ENCODE assay signal across 26 mouse cellular contexts in the genomic region with DNA sequence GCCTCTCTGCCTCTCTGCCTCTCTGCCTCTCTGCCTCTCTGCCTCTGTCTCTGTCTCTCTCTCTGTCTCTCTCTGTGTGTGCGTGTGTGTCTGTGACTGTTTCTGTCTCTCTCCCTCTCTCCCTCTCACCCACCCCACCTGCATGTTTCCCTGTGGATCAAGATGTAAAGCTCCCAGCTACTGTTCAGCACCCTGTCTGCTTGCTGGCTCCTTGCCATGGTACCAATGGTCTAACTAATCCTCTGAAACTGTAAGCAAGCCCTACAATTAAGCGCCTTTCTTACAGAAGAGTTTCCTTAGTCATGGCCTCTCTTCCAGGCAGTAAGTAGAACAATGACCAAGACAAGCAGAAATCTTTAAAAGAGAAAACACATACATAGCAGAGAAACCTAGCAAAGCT. TPM values are rescaled to one million over a fixed set of nuclear protein-coding genes. Genes with fewer than 3 reads are reported as not detected.
DNase-seq lines count a peak whose midpoint lies in the region; ATAC-seq and TF ChIP-seq lines count a peak whose summit lies in the region.
"Had no signal": no experiment of that assay in that cellular context is flagged by ENCODE, and none has a peak within 500 bp of the region (broad histone marks: within the 10 kb centered on the region; RNA-seq: fewer than 3 reads in every experiment).

No protein-coding gene starts in this region.

- intact Hi-C loops in heart, postnatal 25 days (cut with DNase I), result no loop called here

- TF ChIP-seq POLR2A in brain, embryonic 14.5 days (IDR thresholded peaks at IDR 0.05; ENCODE audit: borderline replicate concordance, extremely low read depth, insufficient read depth, insufficient read length, poor library complexity, severe bottlenecking), result no peak

- no peak overlapping the region for H3K4me2 ChIP-seq in heart, embryonic 12.5 days
- no peak overlapping the region for H3K4me2 ChIP-seq in heart, embryonic 16.5 days (ENCODE audit: low read depth, low read length)
- H3K4me2 ChIP-seq: embryonic facial prominence, embryonic 15.5 days; hindbrain, embryonic 14.5 days; intestine, embryonic 15.5 days had no signal

- peak; percentile 38 to 41 for DNase-seq in cerebellum, postnatal 10 days
- no peak for DNase-seq in cerebellum, adult 11 months
- no peak for DNase-seq in heart, adult 8-10 months (ENCODE audit: low spot score)
- DNase-seq in heart, postnatal 25 days (ENCODE audit: low spot score), result no peak
- DNase-seq in brain, embryonic 14.5 days (ENCODE audit: low read depth), result peak; percentile 51
- DNase-seq: adrenal gland, adult 8-10 months; adrenal gland, postnatal 36 days; B cell, adult 2 months; cerebellum, adult 11-12 months; cerebellum, adult 9-10 months; cerebellum, postnatal 36 days; gastrocnemius, adult 2 months; gastrocnemius, postnatal 25 days; kidney, adult 18-20 months had no signal

- ATAC-seq in heart, embryonic 12.5 days (ENCODE audit: insufficient number of reproducible peaks, low FRiP score), result no peak
- ATAC-seq in heart, embryonic 16.5 days (replicated peaks; ENCODE audit: extremely low read depth, insufficient read depth, low FRiP score), result no peak
- ATAC-seq: CD4-positive, CD25-positive, alpha-beta regulatory T cell, adult 4 months; forebrain, embryonic 14.5 days; intestine, embryonic 15.5 days had no signal

- no peak overlapping the region for H3K4me3 ChIP-seq in heart, embryonic 12.5 days
- no peak overlapping the region for H3K4me3 ChIP-seq in heart, embryonic 16.5 days (ENCODE audit: low read length)
- H3K4me3 ChIP-seq: embryonic facial prominence, embryonic 15.5 days; erythroblast, embryonic 14.5 days; forebrain, embryonic 10.5 days; gastrocnemius, adult 2 months; hindbrain, embryonic 10.5 days; intestine, embryonic 15.5 days had no signal

- TF ChIP-seq CTCF in brain, embryonic 14.5 days (IDR thresholded peaks at IDR 0.05; ENCODE audit: borderline replicate concordance, extremely low read depth, insufficient read depth, insufficient read length), result no peak

- H3K9ac ChIP-seq in heart, embryonic 12.5 days, result no peak overlapping the region
- 0 out of 2 replicates have a peak overlapping the region, but pooled peaks have one; percentile 17 for H3K9ac ChIP-seq in heart, embryonic 16.5 days (ENCODE audit: low read length)
- H3K9ac ChIP-seq: embryonic facial prominence, embryonic 15.5 days; hindbrain, embryonic 14.5 days; intestine, embryonic 15.5 days had no signal

- no peaks in the 10 kb centered on the region for H3K9me3 ChIP-seq in heart, embryonic 12.5 days (replicated peaks)
- no peaks in the 10 kb centered on the region for H3K9me3 ChIP-seq in heart, embryonic 16.5 days (replicated peaks; ENCODE audit: control insufficient read depth, low read length)
- H3K9me3 ChIP-seq: embryonic facial prominence, embryonic 15.5 days; forebrain, embryonic 10.5 days; G1E; hindbrain, embryonic 10.5 days; intestine, embryonic 15.5 days had no signal

- H3K36me3 ChIP-seq in heart, embryonic 12.5 days, result peaks cover 13% of the 10 kb centered on the region; the same call in 1 of the 2 replicates
- no peaks in the 10 kb centered on the region; the same call in 1 of the 2 replicates for H3K36me3 ChIP-seq in heart, embryonic 16.5 days (ENCODE audit: control insufficient read depth, insufficient read depth)
- H3K36me3 ChIP-seq: embryonic facial prominence, embryonic 15.5 days; forebrain, embryonic 10.5 days; G1E; hindbrain, embryonic 10.5 days; intestine, embryonic 15.5 days had no signal

- peaks cover 58% of the 10 kb centered on the region for H3K4me1 ChIP-seq in heart, embryonic 12.5 days (replicated peaks)
- H3K4me1 ChIP-seq in heart, embryonic 16.5 days (ENCODE audit: control insufficient read depth, insufficient read depth, low read length), result peaks cover 42% of the 10 kb centered on the region
- H3K4me1 ChIP-seq: embryonic facial prominence, embryonic 15.5 days; forebrain, embryonic 10.5 days; intestine, embryonic 15.5 days had no signal

- WGBS in heart, embryonic 12.5 days, result 79% methylated on average over 2 of the region's 2 CpGs
- 64% methylated on average over 2 of the region's 2 CpGs for WGBS in heart, embryonic 16.5 days

- peak overlapping the region; percentile 75 for H3K27ac ChIP-seq in heart, embryonic 12.5 days (ENCODE audit: poor library complexity, severe bottlenecking)
- H3K27ac ChIP-seq in heart, embryonic 16.5 days (ENCODE audit: low read length), result peak overlapping the region; percentile 71
- H3K27ac ChIP-seq: embryonic facial prominence, embryonic 15.5 days; forebrain, embryonic 10.5 days; gastrocnemius, adult 2 months; hindbrain, embryonic 10.5 days; hindbrain, embryonic 14.5 days; intestine, embryonic 15.5 days had no signal

- H3K27me3 ChIP-seq in heart, embryonic 12.5 days (replicated peaks), result no peaks in the 10 kb centered on the region
- no peaks in the 10 kb centered on the region for H3K27me3 ChIP-seq in heart, embryonic 16.5 days (ENCODE audit: control insufficient read depth, insufficient read depth, low read length)
- H3K27me3 ChIP-seq: embryonic facial prominence, embryonic 15.5 days; intestine, embryonic 15.5 days had no signal

RNA-seq across cellular contexts. Expression of gene Myocd, which starts 32.9 kb away (rescaled TPM):
- polyA plus RNA-seq in heart, embryonic 12.5 days (2016; fragmentation: Nextera tagmentation; extraction: Ambion mirVana), result 72.7 and 74.9 TPM in 2 replicates
- total RNA-seq in heart, adult 8-10 months (2022), result 10 to 100 TPM; 72.3 to 80.0 (median 74.3) TPM
- 52.5 and 60.5 TPM in 2 replicates for polyA plus RNA-seq in heart, embryonic 16.5 days (2015; fragmentation: Nextera tagmentation; extraction: Ambion mirVana)
- total RNA-seq in heart, postnatal 25 days (2021), result 100 to 1,000 TPM in 1 of 2 experiments, 10 to 100 TPM in 1; 85.7 to 101 TPM
- polyA plus RNA-seq in brain, embryonic 14.5 days (2012; rRNA removed), result 0.10 and 0.40 TPM in 2 replicates
- total RNA-seq: granulocyte monocyte progenitor cell, adult 5-6 weeks had no signal
- polyA plus RNA-seq: erythroblast, embryonic 14.5 days; forebrain, embryonic 14.5 days; G1E had no signal

Comparison
In these comparisons a context has a peak if more than half of its experiments do, and no peak if none do; other contexts are left out.
1. DNase-seq: peak in cerebellum, postnatal 10 days (2 of 2) and brain, embryonic 14.5 days (single experiment); none in cerebellum, adult 11 months (single experiment), heart, adult 8-10 months (single experiment) and heart, postnatal 25 days (single experiment).
2. RNA of gene Myocd, which starts 32.9 kb away (polyA plus RNA-seq): 72.7 to 74.9 TPM in heart, embryonic 12.5 days and 52.5 to 60.5 TPM in heart, embryonic 16.5 days; 0.10 to 0.40 TPM in brain, embryonic 14.5 days; every median in the first group is over 10 times any median in the second.